Mouse (Mus musculus) adrenal gland, postnatal 25 days (tissue): ENCODE results near the gene Sec23a. TPM values are rescaled to one million over a fixed set of nuclear protein-coding genes. Genes with fewer than 3 reads are reported as not detected.
A peak's percentile ranks its signal among the peaks of the same experiment; 100 is the strongest.
"Not testable (repeated sequence)": the region's sequence is repeated elsewhere in the genome, so short reads cannot be mapped to it uniquely, and the experiment has no call there.

ENCODE experiments used
- DNase-seq: peaks from one replicate; pipeline ENCODE4 v3.0.0; 2021; ENCODE audit warnings: mixed read lengths
- long read RNA-seq: library from polyadenylated mRNA; stranded (forward); transcript quantifications from one replicate; pipeline ENCODE4 v2.0.0, GENCODE M21; 2021
- total RNA-seq: library from RNA; stranded (reverse); gene quantifications from 2 replicates; pipeline ENCODE4 v1.2.3, GENCODE M21; 2021

Gene Sec23a
- 41.1 and 50.2 TPM in 2 replicates for total RNA-seq
- long read RNA-seq, full-length matches to known transcripts, result 70 of 92 reads
- long read RNA-seq, partial matches to known transcripts, result 13 of 92 reads
- long read RNA-seq, other reads (novel, unspliced or antisense), result 9 of 92 reads

DNA sequence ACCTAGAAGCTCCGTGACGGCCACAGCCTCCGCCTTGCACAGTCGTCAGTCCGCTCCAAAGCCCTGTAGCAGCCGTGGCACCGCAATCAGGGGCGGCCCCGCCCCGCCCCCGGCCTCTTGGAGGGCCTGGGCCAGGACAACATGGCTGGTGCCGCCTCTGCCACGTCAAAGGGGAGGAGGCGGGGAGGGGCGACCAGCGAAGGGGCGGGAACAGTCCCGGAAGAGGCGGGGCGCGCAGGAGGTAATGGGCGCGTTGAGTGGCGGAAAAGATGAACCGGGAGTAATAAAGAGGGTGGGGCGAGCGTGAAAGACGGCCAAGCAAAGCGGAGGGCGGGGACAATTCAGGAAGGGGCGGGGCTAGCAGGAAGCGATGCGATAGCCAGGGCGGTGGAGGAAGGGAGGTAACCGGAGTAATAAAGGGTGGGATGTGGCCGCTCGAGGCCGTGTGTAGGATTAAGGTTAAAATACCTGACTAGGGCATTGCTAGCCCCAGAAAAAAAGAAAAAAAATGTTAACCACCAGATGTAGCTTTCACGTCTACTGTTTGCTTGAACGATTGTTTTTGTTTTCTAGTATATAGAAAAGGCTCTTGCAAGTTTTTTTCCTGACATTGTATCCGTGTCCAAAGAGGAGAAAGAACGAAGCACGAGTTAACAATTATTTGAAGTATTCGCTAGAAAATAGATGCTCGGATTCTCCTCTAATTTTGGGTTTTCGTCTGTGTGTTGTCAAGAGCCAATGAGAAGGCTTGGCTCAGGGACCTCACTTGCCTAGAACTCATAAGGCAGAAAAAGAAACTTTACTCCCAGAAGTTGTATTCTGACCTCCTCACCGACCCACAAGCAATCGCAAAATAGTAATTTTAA, at the start of gene Sec23a:
Sec23a (minus strand) TSS at position 174 of the 866 bp plus-strand sequence.
- DNase-seq, result peak; percentile 98

DNA sequence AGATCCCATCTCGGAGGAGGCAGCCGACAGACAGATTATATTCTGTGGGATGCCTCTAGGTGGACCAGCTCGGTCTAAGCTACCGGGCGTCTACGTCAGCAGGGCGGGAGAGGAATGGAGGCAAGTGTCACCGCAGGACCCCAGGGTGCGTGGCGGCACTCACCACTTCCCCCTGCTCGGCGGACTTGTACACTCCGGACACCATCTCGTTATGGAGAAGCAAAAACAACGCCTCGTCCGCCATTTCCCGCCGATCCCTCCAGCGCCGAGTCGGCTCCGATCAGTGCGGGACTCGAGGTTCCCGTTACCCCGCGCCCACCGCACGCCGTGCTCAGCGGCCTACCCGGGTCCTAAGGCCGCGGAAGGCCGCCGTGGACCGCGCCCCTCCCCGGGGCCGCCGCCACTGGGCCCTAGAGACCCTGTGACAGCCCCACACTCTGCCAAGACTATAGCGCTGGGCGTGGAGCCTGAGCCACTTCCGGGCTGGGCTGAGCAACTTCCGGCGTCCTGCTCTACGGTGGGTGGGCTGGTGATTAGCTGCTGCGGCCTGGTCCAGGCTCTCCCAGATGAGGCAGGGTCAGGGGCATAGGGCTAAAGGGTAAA, 49.3 kb upstream of the Sec23a start, which contains the start of gene Trappc6b:
Trappc6b (minus strand) TSS at position 480 of the 603 bp plus-strand sequence.
- DNase-seq, result peak; percentile 77

DNA sequence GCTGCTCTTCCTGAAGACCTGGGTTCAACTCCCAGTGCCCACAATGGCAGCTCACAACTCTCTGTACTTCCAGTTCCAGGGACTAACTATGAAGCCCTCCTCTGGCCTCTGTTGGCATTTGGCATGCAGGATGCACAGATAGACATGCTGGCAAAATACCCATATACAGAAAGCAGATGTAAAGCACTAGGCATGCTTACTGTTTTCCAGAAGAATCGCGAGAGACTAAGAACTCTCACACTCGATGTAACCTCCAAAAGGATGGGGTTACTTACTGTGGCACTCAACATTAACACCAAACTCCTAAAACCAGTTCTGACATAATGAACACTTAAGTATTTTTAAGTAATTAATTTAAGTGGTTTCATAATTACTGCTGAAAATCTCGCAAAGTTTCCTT, 48.5 kb upstream of the Sec23a start:
- no peak for DNase-seq

DNA sequence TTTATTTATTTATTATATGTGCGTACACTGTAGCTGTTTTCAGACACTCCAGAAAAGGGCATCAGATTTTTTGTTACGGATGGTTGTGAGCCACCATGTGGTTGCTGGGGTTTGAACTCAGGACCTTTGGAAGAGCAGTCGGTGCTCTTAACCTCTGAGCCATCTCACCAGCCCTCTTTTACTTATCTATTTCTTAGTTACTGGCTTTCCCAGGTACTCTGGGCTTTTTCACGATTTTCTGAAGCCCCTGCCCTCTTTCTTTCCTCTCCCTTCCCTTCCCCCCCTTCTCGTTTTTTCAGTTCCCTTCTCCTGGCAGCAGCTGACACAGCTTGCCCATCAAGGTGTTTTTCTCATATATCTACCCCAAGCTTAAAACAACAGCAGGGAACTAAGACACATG, 46.4 kb upstream of the Sec23a start:
- not testable (repeated sequence) for DNase-seq

DNA sequence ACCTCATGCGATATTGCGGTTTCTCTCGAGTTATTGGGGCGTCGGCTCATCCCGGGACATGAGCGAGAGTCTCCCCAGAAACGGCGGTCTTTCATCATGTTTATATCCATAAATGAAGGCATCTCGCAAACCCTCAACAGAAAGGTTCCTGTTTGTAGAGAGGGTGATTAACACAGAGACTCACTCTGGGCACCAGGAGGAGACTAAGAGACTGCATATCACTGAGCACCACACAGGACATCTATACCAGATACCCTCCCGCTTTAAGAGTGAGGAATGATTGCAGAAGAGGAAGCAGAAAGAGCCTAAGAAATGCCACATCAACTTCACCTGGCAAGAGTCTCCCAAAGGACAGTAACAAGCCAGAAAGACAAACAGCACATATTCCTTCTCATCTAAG, 44.4 kb upstream of the Sec23a start:
- no peak for DNase-seq

DNA sequence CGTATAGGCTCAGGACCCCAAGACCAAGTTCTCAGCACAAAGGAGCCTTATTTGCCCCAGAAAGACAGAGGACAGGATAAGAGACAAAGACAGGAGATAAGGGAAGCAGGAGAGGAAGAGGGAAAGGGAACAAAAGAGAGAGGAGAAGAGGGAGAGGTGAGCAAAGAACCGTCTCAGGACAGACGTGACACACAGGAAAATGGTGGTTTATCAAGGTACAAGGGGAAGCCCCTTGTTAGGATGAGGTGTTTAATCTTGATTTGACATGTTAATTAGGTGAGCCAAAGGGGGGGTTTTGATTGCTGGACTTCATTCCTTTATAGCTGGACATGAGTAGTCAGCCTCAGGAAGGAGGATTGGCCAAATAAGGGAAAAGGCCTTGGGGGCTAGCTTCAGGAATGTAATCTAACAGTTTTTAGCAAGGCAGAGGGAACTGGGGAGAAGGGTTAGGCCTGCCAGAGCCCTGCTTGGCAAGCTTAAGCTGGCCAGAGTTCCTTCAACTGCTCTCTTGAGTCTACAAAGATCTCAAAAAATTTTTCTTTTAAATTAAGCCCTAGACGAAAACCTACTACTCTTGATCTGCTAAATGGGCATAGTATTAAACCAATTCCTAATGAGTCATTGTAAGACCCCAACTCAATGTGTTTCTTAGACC, 43.5 kb upstream of the Sec23a start:
- no peak for DNase-seq

DNA sequence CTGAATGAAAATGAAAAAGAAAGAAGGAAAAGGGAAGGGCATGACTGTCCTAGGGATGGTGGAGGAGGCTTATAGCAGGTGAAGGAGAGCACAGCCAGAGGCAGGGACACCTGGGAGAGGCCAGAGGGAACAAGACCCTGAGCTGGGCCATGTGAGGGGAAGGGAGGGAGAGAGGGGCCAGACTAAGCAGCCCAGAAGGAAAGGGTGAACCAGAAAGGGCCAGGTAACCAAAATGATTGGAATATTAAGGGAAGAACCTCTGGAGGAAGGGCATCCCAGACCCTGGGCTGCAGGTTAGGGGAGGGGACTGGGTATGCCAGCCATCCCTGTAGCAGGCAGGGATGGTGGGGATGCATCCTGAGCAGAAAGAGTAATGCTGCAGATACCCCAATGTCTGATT, 42.2 kb upstream of the Sec23a start:
- no peak for DNase-seq

DNA sequence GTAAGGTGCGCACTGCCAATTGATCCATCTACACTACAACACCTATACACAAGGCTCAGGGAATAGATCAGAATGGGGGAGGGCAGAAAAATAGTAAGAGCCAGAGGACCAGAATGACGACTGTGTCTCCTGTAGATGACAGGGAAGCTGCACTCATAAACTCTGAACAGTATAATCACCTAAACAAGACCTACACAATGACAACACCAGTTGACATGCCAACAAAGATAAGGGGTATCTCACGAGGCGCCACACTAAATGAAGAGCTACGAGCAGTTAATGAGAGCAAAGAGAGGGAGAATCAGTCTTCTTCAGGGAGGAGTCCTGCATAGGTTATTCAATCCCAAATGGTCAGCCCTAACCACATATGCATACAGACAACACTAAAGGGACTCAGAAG, 41.3 kb upstream of the Sec23a start:
- no peak for DNase-seq

DNA sequence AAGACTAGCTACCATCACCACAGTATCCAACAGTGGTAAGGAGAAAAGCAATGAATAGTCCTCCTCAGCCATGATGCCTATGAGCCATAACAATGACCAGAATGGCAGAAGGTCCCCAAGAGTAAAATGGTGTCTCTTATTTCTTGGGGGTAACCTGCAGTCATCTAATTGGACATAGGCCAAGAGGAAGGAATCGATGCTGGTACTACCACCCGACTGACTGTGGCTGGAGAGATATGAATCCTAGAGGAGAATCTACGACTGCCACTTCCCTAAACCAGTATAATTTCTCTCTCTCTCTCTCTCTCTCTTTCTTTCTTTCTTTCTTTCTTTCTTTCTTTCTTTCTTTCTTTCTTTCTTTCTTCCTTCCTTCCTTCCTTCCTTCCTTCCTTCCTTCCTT, 40.7 kb upstream of the Sec23a start:
- DNase-seq, result no peak

DNA sequence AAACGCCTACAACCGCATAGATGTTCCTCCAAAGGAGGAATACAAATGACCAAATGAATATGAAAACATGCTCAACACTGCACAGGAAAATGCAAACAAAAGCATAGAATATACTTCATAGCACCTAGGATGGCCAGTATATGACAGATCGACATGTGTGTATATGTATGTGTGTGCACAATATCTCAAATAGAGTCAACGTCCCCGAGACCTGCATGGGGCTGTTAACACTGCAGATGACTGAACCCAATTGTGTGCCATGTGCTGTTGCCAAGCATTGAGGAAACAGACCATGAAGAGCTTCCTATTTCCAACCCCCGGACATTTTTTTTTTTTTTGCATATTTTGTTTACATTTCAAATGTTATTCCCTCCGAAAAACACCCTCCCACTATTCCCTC, 29.0 kb upstream of the Sec23a start:
- no peak for DNase-seq

DNA sequence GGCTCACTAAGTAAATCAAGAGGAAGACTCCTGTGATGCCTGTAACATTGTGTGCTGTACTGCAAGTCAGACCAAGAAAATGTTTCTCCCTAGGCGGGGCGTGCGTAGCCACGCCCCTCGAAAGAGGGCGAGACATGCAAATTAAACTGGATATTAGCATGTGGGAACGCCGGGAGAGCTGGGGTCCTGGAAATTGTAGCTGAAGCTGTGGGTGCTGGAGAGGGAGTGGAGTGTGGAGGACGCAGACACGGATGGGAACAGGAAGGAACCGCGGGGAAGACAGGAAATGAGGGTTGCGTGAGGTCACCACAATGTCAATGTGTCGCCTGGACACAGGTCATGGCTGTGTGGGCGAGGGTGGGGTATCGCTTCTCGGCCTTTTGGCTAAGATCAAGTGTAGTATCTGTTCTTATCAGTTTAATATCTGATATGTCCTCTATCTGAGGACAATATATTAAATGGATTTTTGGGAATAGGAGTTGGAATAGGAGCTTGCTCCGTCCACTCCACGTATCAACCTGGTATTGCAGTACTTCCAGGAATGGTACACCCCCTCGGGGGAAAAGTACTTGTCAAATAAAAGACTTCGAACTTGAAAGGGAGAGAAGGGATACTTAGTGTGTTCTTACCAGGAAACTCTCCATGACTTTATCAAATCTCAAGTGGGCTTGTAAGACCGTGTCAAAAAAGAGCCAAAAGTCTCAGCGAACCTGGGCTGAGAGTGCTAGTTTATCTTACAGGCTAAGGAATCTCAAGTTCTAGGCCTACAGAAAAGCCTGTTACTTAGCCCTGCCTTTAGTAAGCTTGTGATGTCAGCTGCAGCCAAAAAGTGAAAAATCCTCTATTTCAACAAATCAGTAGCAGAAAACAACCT, 28.4 kb upstream of the Sec23a start:
- peak; percentile 21 for DNase-seq

DNA sequence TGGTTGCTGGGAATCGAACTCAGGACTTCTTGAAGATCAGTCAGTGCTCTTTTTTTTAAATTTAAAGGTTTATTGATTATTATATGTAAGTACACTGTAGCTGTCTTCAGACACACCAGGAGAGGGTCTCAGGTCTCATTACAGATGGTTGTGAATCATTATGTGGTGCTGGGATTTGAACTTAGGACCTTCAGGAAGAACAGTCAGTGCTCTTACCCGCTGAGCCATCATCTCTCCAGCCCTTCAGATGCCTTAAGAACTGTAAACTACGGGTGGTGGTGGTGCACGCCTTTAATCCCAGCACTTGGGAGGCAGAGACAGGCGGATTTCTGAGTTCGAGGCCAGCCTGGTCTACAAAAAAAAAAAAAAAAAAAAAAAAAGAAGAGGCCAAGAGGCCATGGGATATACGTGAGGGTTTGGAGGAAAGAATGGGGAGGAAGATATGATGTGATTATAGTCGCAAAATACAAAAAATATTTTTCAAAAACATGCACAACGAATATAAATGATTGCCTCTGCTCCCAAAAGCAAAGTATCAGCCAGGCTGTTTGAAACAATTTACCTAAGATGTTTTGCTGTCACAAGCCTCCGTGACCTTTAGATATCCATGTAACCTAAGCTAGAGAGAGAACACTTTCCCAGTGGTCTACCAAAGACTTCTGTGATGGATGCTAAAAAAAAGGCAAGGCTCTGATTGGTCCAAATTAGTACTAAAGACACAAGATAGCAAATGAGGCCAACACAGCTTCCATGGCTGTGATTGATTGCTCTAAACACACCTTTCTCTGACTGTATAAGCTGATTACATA, 27.5 kb upstream of the Sec23a start:
- no peak for DNase-seq

DNA sequence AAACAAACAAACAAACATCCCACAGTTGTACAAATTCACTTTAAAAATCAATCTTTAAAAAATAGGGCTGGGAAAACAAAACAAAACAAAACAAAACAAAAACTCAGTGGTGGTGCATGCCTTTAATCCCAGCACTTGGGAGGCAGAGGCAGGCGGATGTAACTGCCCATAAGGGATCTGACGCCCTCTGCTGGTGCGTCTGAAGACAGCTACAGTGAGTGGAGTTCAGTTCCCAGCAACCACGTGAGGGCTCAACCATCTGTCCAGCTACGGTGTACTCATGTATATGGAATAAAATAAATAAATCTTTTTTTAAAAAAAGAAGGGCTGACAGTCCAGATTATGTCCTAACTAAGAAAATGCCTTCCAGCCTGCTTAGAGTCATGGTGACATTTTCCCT, 20.3 kb upstream of the Sec23a start:
- DNase-seq, result peak; percentile 12

DNA sequence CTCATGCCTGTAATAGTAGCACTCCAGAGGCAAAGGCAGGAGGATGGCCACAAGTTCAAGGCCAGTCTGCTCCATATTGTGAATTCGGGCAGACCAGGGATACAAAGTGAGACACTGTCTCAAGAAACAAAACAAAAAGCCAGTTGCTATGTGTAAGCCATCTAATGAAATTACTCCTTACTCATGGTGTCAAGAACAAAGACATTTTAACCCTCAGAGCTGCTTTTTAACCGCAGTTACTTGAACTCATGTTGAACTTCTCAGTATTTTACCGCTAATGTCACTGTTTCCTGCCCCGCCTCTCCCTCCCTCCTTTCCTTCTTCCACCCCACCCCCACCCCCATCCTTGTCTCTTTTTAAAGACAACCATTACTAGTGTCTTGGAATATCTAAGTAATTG, 9.5 kb upstream of the Sec23a start:
- DNase-seq, result no peak

DNA sequence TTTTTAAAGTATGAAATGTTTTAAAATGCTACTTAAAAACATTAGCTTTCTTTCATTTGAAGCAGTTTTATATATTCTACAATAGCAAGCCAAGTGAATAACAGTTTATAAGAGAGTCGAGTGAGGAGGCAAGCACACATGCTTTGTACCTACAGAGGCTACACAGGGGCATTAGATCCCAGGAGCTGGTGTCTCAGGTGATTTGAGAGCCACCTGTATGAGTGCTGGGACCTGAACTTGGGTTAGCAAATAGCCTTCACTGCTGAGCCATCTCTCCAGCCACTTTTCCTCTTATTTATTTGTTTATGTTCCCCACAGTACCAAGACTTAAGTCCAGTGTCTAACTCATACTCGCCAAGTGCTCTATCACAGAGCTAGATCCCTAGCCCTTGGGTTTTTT, 8.1 kb upstream of the Sec23a start:
- no peak for DNase-seq

DNA sequence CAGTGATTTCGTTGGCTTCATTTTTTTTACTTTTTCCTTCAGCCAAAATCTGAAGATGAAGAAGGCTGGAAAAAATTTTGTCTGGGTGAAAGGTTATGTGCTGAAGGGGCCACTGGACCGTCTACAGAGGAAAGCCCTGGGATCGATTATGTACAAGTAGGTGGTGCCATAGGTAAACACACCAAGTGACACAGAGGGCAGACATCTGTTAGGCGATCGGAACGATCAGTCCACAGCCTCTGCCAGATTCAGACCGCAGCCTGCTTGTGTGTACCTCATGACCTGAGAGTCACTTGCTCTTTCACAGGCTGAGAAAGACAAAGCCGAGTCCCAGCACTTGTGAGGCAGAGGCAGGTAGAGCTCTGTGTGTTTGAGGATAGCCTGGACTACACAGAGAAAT, 6.2 kb upstream of the Sec23a start:
- DNase-seq, result no peak

DNA sequence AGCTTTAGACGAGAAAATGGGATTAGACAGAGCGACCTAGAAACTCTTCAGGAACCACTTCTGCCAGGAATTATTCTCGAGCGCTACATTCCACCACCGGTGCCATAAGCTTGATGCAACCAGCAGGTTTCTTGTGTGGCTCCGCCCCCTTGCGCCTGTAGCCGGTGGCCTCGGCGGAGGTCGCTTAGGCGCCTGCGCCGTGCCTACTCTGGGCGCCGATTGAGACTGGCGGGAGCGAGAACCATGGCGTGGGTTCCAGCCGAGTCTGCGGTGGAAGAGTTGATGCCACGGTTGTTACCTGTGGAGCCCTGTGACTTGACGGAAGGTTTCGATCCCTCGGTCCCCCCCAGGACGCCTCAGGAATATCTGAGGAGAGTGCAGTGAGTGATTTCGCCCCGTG, 1.4 kb upstream of the Sec23a start, which contains the start of gene Gemin2:
Gemin2 (plus strand) TSS at position 160 of the 400 bp plus-strand sequence.
- peak; percentile 90 for DNase-seq

DNA sequence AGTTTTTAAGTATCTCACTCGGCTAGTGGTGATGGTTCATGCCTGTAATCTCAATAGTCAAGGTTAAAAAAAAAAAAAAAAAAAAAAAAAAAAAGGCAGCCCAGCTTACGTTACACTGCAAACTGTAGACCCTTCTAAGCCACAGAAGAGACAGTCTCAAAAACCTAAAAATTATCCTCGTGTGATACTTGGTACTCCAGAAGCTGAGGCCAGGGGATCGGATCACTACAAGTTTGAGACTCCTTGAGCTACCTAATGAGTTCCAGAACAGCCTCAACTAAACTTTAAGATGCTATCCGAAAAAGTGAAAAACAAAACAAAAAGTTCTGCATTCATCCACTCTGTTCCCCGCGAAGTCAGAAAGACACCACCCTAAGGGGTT, 884 bp upstream of the Sec23a start:
- no peak for DNase-seq

DNA sequence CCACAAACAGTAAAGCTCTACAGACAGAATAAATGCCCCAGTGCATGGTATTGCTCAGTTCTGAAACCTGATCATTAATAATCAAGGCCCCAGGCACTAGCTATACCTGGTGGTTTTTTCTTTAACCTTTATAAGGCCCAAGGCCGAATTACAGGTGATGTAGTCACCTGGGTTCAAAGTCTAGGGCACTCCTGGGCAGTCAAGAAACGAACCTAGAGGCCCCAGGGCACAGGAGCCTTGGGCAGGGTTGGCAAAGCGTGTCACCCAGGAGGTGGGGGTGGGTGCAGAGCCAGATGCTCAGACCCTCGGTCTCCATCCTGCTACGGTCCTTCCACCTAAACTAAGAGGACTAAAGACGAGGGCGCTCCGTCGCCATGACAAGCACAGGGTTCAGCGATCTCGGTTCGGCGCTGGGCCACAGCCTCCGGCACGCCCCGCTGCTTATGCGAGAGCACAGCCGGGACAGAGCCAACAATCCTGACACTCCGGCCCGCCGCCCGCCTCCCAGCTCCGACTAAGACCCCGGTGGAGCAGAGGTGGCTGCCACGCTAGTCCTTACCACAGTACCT, 458 bp downstream of the Sec23a start:
- no peak for DNase-seq

DNA sequence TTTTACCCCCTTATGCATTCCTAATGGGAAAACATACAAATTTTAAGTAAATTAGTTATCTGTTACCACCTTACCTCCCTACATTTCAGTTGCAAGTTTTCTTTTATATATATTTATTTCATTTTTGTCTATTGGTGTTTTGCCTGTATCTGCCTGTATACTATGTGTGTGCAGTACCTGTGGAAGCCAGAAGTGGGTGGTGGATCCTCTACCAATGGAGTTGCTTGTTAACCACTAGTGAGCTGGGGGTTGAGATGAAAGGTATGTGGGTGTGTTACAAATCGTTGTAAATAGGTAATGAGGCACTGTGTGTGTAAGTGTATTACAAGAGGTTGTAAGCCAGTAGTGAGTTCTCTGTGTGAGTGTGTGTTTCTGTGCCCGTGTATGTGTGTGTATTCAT, 1.3 kb downstream of the Sec23a start:
- no peak for DNase-seq

DNA sequence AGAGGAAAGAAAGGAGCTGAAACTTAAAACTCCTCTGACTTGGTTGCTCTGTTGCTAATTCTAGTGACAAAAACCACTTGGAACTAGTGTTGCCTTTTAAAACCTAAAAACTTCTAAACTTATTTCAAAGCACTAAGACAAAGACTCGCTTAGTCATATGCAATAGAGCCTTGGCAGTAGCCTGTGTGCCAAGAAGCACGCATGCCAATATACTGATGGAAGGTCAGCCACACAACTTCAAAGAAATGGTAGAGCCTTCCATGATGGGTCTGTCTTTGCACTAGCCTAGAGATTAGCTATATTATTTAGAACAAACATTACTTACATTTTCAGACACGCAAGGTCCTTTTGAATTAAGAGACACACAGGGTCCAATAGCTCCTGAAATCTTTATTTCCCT, 26.1 kb downstream of the Sec23a start:
- peak; percentile 25 for DNase-seq
